8 mouse cellular contexts compared by ENCODE assay signal in the genomic region with DNA sequence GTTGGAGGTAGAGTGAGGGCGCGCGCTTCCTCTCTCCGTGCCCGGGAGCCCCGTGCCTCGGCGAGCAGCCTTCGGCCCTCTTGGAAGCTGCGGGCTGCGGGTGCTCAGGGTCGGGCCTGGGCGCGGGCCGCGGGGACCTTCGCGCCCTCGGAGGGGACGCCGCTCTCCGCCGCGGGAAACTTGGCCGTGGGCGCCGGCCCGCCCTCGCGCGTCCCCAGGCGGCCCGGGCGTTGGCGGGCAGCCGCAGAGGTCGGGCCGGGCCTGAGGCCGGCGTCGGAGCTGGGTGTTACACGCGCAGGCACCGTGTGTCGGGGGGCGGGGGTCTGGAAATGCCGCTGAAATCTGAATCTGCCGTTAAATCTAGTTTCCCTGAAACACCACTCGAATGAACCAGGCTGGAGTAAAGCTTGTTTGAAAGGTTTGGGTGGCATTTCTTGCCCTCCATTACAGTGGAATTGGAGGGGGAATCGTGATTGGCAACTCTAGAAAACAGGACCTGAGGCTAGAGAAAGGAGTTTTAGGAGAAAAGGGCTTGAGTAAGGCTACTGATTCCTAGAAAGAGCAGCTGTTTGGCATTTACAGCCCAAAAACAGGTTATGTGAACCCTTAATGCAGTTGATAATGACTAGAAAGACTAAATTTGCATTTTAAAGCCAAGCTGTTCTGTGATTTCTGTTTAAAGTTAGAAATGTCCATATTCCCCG. TPM values are rescaled to one million over a fixed set of nuclear protein-coding genes. Genes with fewer than 3 reads are reported as not detected.
A peak's percentile ranks its signal among the peaks of the same experiment; 100 is the strongest.
DNase-seq lines count a peak whose midpoint lies in the region; ATAC-seq lines count a peak whose summit lies in the region.

No protein-coding gene starts in this region.

- H3K4me3 ChIP-seq in heart, embryonic 12.5 days, result peak overlapping the region; percentile 88
- H3K4me3 ChIP-seq in limb, embryonic 15.5 days, result peak overlapping the region; percentile 93
- H3K4me3 ChIP-seq in midbrain, embryonic 16.5 days (ENCODE audit: low read depth, low read length), result peak overlapping the region; percentile 92

- peak overlapping the region; percentile 85 for H3K4me2 ChIP-seq in heart, embryonic 12.5 days
- peak overlapping the region; percentile 56 for H3K4me2 ChIP-seq in limb, embryonic 15.5 days
- peak overlapping the region; percentile 90 for H3K4me2 ChIP-seq in midbrain, embryonic 16.5 days (ENCODE audit: low read length)

- DNase-seq in cerebellum, postnatal 10 days, result peak; percentile 72
- no peak for DNase-seq in cerebellum, adult 18-20 months
- DNase-seq in CD4-positive, CD25-positive, alpha-beta regulatory T cell, adult 2 months (ENCODE audit: low read depth, low spot score), result peak; percentile 56
- peak; percentile 70 for DNase-seq in embryo, embryonic 11 days
- DNase-seq in thymus, postnatal 4 days, result no peak

- peaks cover 18% of the 10 kb centered on the region for H3K4me1 ChIP-seq in heart, embryonic 12.5 days (replicated peaks)
- H3K4me1 ChIP-seq in limb, embryonic 15.5 days, result peaks cover 22% of the 10 kb centered on the region
- peaks cover 30% of the 10 kb centered on the region for H3K4me1 ChIP-seq in midbrain, embryonic 16.5 days (ENCODE audit: control insufficient read depth, insufficient read depth, low read length)

- H3K27ac ChIP-seq in heart, embryonic 12.5 days (ENCODE audit: poor library complexity, severe bottlenecking), result peak overlapping the region; percentile 97
- peak overlapping the region; percentile 94 for H3K27ac ChIP-seq in limb, embryonic 15.5 days
- H3K27ac ChIP-seq in midbrain, embryonic 16.5 days (ENCODE audit: low read length), result peak overlapping the region; percentile 88

- no peaks in the 10 kb centered on the region for H3K27me3 ChIP-seq in heart, embryonic 12.5 days (replicated peaks)
- no peaks in the 10 kb centered on the region for H3K27me3 ChIP-seq in limb, embryonic 15.5 days
- no peaks in the 10 kb centered on the region for H3K27me3 ChIP-seq in midbrain, embryonic 16.5 days (ENCODE audit: control insufficient read depth, insufficient read depth, low read depth, low read length)

- no peaks in the 10 kb centered on the region for H3K36me3 ChIP-seq in heart, embryonic 12.5 days
- H3K36me3 ChIP-seq in limb, embryonic 15.5 days, result no peaks in the 10 kb centered on the region
- H3K36me3 ChIP-seq in midbrain, embryonic 16.5 days (ENCODE audit: control insufficient read depth, insufficient read depth, low read length), result no peaks in the 10 kb centered on the region

- peak overlapping the region; percentile 95 for H3K9ac ChIP-seq in heart, embryonic 12.5 days
- H3K9ac ChIP-seq in limb, embryonic 15.5 days, result peak overlapping the region; percentile 90
- peak overlapping the region; percentile 94 for H3K9ac ChIP-seq in midbrain, embryonic 16.5 days (ENCODE audit: low read depth, low read length)

- ATAC-seq in heart, embryonic 12.5 days (ENCODE audit: insufficient number of reproducible peaks, low FRiP score), result peak; percentile 77
- ATAC-seq in limb, embryonic 15.5 days (ENCODE audit: insufficient number of reproducible peaks, low FRiP score, low TSS enrichment, low read depth), result peak; percentile 54
- ATAC-seq in midbrain, embryonic 16.5 days, result peak; percentile 86

- under 1% methylated on average over 50 of the region's 51 CpGs for WGBS in heart, embryonic 12.5 days
- under 1% methylated on average over 45 of the region's 51 CpGs for WGBS in limb, embryonic 15.5 days
- WGBS in midbrain, embryonic 16.5 days, result under 1% methylated on average over 51 of the region's 51 CpGs

- no peaks in the 10 kb centered on the region for H3K9me3 ChIP-seq in heart, embryonic 12.5 days (replicated peaks)
- H3K9me3 ChIP-seq in limb, embryonic 15.5 days, result no peaks in the 10 kb centered on the region
- H3K9me3 ChIP-seq in midbrain, embryonic 16.5 days (replicated peaks; ENCODE audit: control insufficient read depth, low read length, poor library complexity, severe bottlenecking), result no peaks in the 10 kb centered on the region

RNA-seq across cellular contexts. Expression of a gene that starts 0.7 kb away (rescaled TPM):
- 124 and 125 TPM in 2 replicates for polyA plus RNA-seq in heart, embryonic 12.5 days (2016; fragmentation: Nextera tagmentation; extraction: Ambion mirVana)
- 137 and 145 TPM in 2 replicates for polyA plus RNA-seq in limb, embryonic 15.5 days (2015; fragmentation: Nextera tagmentation; extraction: Ambion mirVana)
- 97.1 and 111 TPM in 2 replicates for polyA plus RNA-seq in midbrain, embryonic 16.5 days (2015; fragmentation: Nextera tagmentation; extraction: Ambion mirVana)

RNA-seq across cellular contexts. Expression of a gene that starts 0.8 kb away (rescaled TPM):
- polyA plus RNA-seq in heart, embryonic 12.5 days (2016; fragmentation: Nextera tagmentation; extraction: Ambion mirVana), result 7.4 and 8.3 TPM in 2 replicates
- polyA plus RNA-seq in limb, embryonic 15.5 days (2015; fragmentation: Nextera tagmentation; extraction: Ambion mirVana), result 5.6 and 7.5 TPM in 2 replicates
- 1.2 and 1.6 TPM in 2 replicates for polyA plus RNA-seq in midbrain, embryonic 16.5 days (2015; fragmentation: Nextera tagmentation; extraction: Ambion mirVana)

RNA-seq across cellular contexts. Expression of a gene that starts 57.7 kb away (rescaled TPM):
- polyA plus RNA-seq in heart, embryonic 12.5 days (2016; fragmentation: Nextera tagmentation; extraction: Ambion mirVana), result not detected in 2 replicates
- not detected in 2 replicates for polyA plus RNA-seq in limb, embryonic 15.5 days (2015; fragmentation: Nextera tagmentation; extraction: Ambion mirVana)
- not detected in 2 replicates for polyA plus RNA-seq in midbrain, embryonic 16.5 days (2015; fragmentation: Nextera tagmentation; extraction: Ambion mirVana)

Comparison
In these comparisons a context has a peak if more than half of its experiments do, and no peak if none do; other contexts are left out.
1. DNase-seq: peak in cerebellum, postnatal 10 days (2 of 2), CD4-positive, CD25-positive, alpha-beta regulatory T cell, adult 2 months (single experiment) and embryo, embryonic 11 days (single experiment); none in cerebellum, adult 18-20 months (0 of 2) and thymus, postnatal 4 days (single experiment).
2. Peak in every context shown above with its lines, with median percentiles within 50 percentile points of each other: ATAC-seq, H3K27ac ChIP-seq, H3K4me2 ChIP-seq, H3K4me3 ChIP-seq and H3K9ac ChIP-seq.